Mouse (Mus musculus) liver, embryonic 14.5 days (tissue): ENCODE data around the gene Lrp10.

Experiments used
- CTCF ChIP-seq: IDR thresholded peaks from 2 replicates; pipeline ENCODE4 v1.5.1; 2016; ENCODE audit warnings: antibody characterized with exemption, low read depth, control low read depth
- EP300 ChIP-seq: IDR thresholded peaks from 2 replicates; pipeline ENCODE4 v1.6.1; 2016; ENCODE audit warnings: antibody characterized with exemption, low read depth

DNA sequence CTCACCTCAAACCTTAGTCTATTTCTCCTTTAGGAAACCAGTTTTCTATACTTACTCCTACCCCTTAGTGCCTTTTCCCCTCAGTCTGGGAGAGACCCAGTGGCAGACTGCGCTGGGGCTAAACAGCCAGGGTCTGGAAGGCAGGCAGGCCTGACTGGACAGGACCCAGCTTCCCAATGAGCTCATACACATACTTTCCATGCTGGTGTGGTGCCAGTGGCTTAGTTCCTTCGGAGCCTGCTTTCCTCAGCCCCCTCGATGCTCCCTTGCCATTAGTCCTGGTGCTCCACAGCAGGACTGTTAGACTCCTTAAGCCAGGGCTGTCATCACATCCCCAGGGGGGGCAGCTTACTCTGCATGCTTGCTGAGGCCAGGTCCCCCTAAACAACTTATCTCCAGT lies 18.5 kb upstream of the Lrp10 start:
- TF ChIP-seq CTCF (no peak), EP300 (no peak)
